Mouse (Mus musculus) monocyte, adult 2 months (primary cell): Measurements from ENCODE around the gene Olfr920.

Source experiments
- DNase-seq, 2 experiments: peaks; one replicate each; pipeline ENCODE4 v3.0.0; 2022; ENCODE audit warnings: low spot score in 2 of 2, low read depth in 1 of 2

The Olfr920 gene

GRCm38 (mm10) chr9:38751999-38752398 is at the start of gene Olfr920:
Gene Olfr920 (plus strand): TSS chr9:38752299.
- DNase-seq, result no peak

GRCm38 (mm10) chr9:38718102-38718501 is 34.0 kb upstream of the Olfr920 start, which contains the start of gene Vwa5a:
Gene Vwa5a (plus strand): TSS chr9:38718268.
- no peak for DNase-seq

GRCm38 (mm10) chr9:38718927-38719441 is 33.1 kb upstream of the Olfr920 start:
- no peak for DNase-seq

GRCm38 (mm10) chr9:38724044-38724443 is 28.1 kb upstream of the Olfr920 start:
- no peak for DNase-seq

GRCm38 (mm10) chr9:38728218-38728617 is 23.9 kb upstream of the Olfr920 start:
- no peak for DNase-seq

GRCm38 (mm10) chr9:38741408-38741807 is 10.7 kb upstream of the Olfr920 start:
- DNase-seq, result no peak

GRCm38 (mm10) chr9:38744619-38745315 is 7.3 kb upstream of the Olfr920 start:
- no peak for DNase-seq

- no peak for DNase-seq
These were observed 20.7 kb downstream of the Olfr920 start, which contains the start of gene Olfr921 for GRCm38 (mm10) chr9:38772768-38773167. Gene Olfr921 (plus strand): TSS chr9:38773068.

GRCm38 (mm10) chr9:38792689-38793088 is 40.6 kb downstream of the Olfr920 start:
- DNase-seq, result no peak

GRCm38 (mm10) chr9:38805696-38806095 is 53.6 kb downstream of the Olfr920 start:
- DNase-seq, result no peak
